Mouse (Mus musculus) telencephalon, adult 2 months (tissue): Measurements from ENCODE around the gene Upk1a.
A peak's percentile ranks its signal among the peaks of the same experiment; 100 is the strongest.

Experiments used
- DNase-seq: peaks from one replicate; pipeline ENCODE4 v3.0.0-alpha.2; 2011; ENCODE audit warnings: low read depth, low spot score

The Upk1a gene

DNA sequence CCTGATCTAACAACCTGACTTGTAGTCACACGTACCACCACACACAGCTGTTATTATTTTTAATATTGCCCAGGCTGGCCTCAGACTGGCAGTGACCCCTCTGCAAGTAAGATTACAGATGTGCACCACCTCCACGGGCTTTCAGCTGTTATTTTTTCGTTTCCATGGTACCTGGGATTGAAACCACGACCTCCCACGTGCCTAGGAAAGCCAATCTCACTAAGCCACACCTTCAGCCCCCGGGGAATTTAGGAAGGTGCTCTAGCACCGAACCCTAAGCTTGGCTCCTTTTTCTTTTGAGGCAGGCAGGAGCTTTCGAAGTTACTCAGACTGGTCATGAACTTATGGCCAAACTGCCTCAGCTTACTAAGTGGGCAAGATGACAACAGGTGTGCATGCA, 8.2 kb downstream of the Upk1a start:
- no peak for DNase-seq

GRCm38 (mm10) chr7:30602583-30602982, 10.1 kb downstream of the Upk1a start:
- DNase-seq: no peak

DNA sequence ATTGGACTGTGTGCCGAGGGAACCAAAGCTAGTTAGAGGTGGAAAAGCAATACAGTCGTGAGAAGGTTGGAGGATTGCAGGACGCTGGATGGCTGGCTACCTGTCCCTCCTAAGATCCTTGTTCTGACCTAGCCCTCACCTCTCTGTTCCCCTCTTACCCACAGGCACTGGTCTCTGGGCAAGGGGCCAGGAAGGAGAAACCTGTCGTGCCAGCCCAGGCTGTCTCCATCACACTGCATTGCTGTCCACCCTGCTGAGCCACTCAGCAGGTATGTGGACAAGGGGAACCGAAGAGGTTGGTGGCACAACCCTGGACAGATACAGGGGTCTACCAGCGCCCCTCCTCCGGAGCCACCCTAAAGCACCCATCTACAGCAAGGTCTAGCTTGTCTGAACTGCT, 12.0 kb downstream of the Upk1a start:
- DNase-seq: no peak

DNA sequence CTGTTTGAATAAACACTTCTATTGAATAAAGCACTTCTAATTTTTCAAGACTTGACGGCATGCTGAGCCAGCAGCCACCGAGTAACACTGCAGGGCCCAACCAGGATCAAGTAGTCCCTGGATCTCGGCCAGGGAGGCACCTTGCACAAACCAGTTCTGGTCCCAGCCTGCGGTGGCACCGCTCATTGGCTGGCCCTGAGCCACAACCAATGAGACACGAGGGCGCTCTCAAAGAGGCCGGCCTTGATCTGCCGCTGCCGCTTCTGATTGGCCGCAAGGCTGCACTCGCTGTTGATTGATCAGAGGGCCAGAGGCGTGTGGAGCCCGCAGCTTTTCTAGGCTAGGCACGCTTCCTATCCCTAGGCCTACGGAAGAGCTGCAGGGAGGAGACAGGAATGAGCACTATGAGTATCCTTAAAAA, 12.7 kb downstream of the Upk1a start:
- peak; percentile 87 for DNase-seq

DNA sequence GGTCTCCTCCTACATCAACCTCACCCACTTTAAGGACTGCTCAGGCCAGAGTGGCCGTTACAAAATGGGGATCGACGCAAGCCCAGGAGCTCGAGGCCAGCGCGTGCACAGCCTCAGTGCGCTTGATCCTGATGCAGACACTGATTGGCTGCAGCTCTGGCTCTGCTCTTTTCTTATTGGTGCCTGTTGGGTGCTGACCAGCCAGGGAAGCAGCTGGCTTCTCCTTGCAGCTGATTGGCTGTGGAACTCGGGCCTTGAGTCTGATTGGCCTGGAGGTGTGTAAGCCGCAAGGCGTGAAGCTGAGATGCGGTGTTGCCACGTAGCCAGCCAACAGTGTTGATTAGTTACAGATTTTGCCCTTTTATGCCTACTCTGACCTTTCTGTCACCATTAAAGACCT, 13.9 kb downstream of the Upk1a start, which contains the start of gene Zbtb32:
Gene Zbtb32, minus strand, starts transcription at position 124 of the 400 bp plus-strand sequence.
- DNase-seq: no peak

- no peak for DNase-seq
These were observed 15.8 kb downstream of the Upk1a start for GRCm38 (mm10) chr7:30596811-30597210.

DNA sequence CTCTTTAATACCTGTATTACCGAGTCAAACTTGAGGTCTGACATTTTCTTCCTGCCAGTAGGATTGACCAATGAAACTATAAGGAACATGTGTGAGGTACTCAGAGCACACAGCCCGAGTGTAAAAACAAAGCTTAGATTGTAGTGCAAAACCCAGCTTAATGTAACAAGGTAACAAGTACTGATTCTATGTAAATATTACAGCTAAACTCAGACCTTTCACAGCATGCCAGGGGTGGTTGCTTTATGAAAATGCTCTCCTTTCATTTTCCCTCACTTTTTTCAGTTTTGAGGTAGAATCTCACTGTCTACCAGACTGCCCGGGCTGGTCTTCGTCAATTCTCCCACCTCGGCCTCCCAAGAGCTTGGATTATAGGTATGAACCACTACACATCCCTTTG, 16.6 kb downstream of the Upk1a start:
- DNase-seq: no peak

DNA sequence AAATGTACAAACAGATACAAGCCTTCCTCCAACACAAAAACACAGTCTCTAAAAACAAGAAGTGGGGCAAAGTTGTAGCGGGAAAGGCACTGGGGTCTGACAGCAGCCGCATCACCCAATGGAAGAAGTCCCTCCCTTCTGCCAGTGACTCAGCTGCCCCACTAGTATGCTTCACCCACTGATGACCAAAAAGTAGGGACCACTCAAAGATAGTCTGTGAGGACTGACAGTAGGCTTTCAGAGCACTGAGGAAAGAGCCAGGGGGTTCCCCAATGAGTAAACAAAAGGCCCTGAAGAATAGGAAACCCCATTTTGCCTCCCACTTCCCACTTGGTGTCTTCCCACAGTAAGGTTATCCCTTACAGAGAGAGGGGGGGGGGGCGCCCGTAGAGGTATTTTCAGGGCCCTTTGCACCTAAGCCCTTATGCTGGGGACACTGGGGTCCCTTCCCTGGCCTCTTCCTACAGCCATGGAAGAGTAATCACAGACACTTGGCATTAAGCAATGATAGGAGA, 18.1 kb downstream of the Upk1a start:
- DNase-seq: no peak

DNA sequence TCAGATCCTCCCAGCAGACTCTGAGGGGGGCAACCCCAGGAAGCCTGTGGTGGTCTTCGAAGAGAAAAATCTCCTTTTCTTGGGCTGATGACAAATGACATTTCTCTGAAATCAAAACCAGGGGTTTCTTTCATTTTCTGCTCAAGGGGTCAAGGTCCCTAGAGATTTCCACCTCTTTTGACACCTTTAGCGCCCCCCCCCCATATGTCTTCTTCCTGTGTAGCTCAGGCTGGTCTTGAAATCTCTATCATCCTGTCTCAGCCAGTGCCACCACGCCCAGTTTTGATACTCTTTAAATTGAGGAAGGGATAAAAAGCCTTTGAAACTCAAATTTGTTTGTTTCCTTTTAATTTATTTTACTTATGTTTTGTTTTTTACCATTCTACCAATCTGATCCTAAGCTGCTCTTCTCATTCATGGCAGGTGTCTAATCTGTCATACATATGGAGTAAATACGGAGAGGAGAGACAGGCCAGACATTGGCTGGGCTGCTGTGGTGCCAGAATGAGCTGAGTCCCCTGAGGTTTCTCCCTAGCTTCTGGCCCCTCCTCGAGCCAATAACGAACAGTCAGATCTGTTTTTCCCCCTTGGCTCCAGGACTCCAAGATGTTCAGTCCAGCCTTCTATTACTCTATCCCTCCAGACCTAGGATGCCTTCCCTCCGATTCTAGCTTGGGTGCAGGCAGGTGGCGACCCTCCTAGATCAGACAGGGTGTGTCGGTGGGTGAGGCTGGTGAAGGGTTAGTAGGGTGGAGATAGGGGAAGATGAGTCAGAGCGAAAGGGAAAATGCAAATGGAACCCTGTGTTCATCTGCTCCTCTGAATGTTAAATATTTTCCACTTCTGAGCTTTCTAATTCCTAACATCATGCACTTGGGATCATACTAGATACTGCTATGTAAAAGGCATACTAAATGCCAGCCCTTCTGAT, 18.8 kb downstream of the Upk1a start:
- no peak for DNase-seq

DNA sequence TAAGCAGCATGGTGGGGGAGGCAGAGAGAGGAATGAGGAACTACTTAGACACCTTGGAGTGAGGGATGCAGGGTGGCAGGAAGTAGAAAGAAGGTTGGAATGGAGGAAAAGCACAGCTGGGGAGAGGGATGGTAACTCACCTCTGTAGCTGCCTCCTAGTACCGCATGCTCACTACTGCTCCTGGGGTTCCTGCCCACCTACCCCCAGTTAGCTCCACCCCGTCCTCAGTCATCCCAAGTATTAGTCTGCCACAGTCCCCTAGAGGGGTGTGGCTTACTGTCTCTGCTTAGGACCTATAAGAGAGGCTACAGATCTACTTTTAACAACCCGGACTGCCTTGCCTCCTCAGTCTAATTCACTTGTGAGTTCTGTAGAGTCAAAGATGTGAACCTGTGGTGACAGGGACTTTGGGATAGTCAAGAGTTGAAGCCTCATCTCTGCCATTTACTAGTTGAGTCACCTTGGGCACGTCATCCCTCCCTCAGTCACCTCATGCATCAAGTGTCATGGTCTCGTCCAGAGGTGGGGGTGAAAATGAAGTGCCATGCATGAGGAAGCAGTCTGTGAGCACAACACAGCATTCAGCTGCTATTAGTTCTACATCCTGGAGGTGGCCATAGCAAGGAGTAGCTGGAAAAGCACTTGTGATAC, 19.7 kb downstream of the Upk1a start:
- DNase-seq: no peak

DNA sequence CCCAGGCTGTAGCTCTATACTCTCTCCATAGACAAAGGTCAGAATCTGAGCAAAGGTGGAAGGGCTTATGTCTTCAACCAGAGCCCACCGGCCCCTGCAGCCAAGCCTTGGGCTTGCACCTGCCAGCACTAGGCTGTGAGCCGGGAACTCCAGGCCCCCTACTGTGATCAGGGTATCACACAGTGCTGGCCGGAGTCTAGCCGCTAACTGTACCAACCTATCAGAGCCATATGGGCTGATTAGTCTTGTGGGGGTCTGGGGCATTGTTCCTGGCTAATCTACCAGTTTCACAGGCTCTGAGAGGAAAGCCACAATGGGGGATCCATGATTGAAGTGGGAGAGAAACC, 21.1 kb downstream of the Upk1a start:
- DNase-seq: no peak

- DNase-seq: no peak
These were observed 21.6 kb downstream of the Upk1a start for GRCm38 (mm10) chr7:30590927-30591604.

- DNase-seq: peak; percentile 43
These were observed 23.0 kb downstream of the Upk1a start for GRCm38 (mm10) chr7:30589435-30590301.

DNA sequence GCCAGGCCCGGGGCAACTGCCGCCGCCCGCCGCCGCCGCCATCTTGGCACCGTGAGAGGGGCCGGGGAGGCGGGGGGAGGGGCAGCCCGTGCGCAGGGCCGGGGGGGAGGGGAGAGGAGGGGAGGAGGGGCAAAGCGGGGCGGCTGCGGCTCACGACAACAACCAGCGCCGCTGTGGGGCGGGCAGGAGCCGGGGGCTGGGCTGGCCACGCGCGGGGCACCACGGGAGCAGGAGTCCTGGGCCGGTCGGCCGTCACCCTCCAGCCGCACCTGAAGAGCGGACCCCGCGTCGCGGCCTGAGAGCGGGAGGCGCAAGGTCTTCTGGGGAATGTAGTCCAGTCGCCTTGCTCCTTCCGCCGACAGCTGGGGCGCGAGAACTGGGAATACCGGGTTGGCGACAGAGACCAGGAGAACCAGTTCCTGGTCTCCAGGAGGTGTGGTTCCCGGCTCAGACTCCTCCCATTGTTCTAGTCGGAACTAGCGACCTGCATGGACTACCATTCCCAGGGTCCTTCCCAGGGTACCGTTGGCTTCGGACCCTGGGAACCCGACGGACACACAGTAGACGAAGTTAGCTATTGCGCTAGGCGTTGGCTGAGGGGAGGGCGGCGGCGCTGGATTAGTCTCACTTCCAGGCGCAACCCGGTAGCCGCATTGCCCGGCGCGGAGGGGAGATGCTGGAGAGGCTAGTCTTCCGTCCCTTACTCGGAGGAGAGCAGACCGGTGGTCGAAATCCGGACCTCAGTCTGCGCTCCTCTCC, 23.8 kb downstream of the Upk1a start, which contains the start of gene Kmt2b:
Gene Kmt2b, minus strand, starts transcription at position 51 of the 759 bp plus-strand sequence.
- DNase-seq: peak; percentile 97

DNA sequence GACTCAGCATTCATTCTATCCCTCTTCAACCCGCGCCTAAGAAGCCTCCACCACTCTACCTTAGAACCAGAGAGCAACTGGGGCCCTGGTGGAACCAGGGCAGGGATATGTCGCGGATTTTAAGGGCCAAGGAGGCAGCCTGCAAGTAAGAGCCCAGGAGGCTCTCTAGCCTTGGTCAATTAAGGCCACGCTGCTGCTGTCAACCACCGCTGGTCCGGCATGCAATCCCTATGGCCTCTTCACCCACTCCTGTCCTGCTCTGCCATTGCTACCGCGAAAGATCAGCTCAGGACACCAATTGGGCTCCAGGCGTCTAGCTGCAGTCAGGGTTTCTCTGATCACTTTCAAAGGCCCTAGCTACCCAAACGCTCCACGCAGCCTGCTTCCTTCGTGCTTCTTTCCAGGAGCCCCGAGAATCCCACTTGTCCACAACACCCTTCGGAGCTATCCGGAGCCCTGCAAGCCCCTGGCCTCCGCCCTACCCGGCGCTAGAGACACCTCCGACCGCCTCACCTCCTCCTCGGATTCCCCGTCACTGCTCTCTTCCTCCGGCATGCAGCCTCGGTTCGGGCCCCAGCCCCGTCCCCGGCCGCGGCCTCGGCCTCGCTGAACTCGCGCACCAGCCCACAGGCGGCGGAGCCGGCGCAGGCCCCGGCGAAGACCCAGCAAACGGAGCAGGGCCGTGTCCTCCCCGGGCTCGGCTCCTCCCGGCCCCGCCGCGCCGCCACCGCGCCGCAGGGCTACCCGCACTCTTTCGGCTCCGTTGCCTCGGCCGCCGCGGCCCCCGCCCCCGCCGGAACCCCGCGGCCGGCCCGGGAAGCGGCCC, 24.6 kb downstream of the Upk1a start:
- DNase-seq: no peak

DNA sequence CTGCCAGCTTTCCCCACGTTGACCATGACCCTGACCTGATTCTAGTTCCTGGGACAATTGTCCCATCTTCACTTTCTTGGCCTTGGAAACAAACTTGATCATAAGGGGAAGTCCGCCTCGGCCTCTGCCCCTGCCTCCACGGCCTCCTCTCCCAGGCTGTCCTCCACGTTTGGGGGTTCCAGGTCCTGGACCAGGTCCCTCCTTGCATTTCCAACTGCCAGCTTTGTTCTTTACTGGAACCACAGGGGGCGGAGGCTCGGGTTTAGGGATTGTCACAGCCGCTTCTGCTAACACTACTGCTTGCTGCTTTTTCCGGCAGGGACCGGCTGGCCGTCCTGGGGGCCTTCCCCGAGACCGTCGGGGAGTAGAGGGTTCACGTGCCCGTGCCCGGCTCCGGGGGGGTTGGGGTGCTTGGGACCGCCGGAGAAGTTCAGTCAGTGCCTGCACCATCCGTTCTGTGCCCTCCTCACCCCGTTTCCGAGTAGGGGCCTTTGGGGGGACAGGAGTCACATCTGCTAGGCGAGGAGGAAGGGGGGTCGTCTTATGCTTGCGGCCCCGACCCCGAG, 26.1 kb downstream of the Upk1a start:
- no peak for DNase-seq

- DNase-seq: no peak
These were observed 27.5 kb downstream of the Upk1a start for GRCm38 (mm10) chr7:30585170-30585569.

GRCm38 (mm10) chr7:30584339-30584738, 28.3 kb downstream of the Upk1a start:
- no peak for DNase-seq

GRCm38 (mm10) chr7:30581547-30581946, 31.1 kb downstream of the Upk1a start:
- no peak for DNase-seq
